Mouse (Mus musculus): ENCODE measurements around the gene Sdk1.

Gene Sdk1

GRCm38 (mm10) chr5:142000247-142000646, 759.0 kb downstream of the Sdk1 start:
- DNase-seq (ENCODE audit: low read depth, low spot score), result no peak

GRCm38 (mm10) chr5:142001131-142001530, 759.8 kb downstream of the Sdk1 start:
- DNase-seq (ENCODE audit: low read depth, low spot score), result no peak

DNA sequence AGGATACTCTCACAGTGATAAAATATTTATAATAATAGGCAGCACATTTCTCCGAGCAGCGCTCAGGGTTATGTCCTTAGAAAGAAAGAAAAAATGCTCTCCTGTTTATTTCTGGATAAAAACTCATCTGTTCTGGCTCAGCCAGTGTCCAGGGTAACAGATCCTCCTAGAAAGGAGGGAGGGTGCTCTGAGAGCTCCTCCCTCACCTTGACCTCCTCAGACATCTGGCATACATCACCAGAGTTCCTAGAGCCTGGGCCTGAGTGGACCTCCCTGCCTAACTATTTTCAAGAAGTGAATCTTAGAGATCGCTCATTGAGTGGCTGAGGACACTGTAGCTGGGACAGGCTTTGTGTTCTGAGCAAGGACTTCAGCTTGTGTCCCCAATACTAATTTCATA, 760.7 kb downstream of the Sdk1 start:
- DNase-seq (ENCODE audit: low read depth, low spot score), result no peak

- DNase-seq (ENCODE audit: low read depth, low spot score), result no peak
These were observed 768.9 kb downstream of the Sdk1 start for GRCm38 (mm10) chr5:142010189-142010588.

DNA sequence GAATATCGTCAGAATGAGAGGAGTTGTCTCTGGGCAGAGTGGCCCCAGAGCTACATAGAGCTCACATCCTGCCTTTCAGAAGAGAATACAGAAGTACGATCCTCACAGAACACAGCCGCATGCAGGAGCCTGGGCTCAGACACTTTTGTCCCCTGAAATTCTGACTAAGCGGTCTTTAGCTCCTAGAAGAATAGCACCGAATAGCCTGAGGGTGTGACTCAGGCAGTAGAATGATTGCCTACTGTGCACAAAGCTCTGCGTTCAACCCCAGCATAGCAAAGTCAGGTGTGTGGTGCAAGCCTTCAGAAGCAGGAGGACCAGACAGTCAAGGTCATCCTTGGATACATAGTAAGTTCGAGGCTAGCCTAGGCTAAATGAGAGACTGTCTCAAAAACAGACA, 775.7 kb downstream of the Sdk1 start:
- DNase-seq (ENCODE audit: low read depth, low spot score), result no peak

GRCm38 (mm10) chr5:142022877-142023580, 781.7 kb downstream of the Sdk1 start:
- DNase-seq (ENCODE audit: low read depth, low spot score), result no peak

DNA sequence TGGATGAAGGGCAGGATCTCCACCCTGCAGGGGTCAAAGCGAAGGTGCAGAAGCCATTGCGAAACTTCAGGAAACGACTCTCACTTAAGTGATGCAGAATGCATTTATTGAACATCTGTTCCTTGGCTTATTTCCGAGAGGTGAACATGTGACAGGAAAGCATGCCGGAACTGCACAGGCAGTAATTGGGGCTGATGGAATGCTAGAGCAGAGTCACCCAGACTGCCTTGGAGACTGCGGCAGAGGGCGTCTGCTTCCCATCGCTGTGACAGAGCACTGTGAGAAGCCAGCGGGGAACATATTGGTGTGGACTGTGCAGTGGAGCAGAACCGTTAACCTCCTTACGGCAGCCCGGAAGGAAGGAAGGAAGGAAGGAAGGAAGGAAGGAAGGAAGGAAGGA, 783.2 kb downstream of the Sdk1 start:
- DNase-seq (ENCODE audit: low read depth, low spot score), result no peak

DNA sequence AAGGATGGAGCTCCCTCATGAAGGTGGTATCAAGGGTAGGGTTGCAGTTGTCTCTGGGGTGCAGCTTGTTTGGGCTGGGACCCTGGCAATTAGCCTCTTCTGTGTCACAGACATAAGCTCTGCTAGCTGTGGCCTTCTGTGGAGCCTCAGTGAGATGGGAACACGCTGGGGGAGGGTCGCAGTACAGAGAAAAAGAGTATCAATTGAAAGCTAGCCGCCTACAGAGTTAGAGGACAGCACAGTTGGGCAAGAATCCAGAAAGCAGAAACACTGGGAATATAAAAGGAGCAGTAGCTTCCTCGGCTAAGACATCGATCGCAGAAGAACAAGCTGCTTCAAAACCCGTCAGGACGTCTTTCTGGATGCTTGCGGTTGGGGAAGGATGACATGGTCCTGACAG, 795.2 kb downstream of the Sdk1 start:
- DNase-seq (ENCODE audit: low read depth, low spot score), result no peak

GRCm38 (mm10) chr5:142039236-142039635, 797.9 kb downstream of the Sdk1 start:
- no peak for DNase-seq (ENCODE audit: low read depth, low spot score)

DNA sequence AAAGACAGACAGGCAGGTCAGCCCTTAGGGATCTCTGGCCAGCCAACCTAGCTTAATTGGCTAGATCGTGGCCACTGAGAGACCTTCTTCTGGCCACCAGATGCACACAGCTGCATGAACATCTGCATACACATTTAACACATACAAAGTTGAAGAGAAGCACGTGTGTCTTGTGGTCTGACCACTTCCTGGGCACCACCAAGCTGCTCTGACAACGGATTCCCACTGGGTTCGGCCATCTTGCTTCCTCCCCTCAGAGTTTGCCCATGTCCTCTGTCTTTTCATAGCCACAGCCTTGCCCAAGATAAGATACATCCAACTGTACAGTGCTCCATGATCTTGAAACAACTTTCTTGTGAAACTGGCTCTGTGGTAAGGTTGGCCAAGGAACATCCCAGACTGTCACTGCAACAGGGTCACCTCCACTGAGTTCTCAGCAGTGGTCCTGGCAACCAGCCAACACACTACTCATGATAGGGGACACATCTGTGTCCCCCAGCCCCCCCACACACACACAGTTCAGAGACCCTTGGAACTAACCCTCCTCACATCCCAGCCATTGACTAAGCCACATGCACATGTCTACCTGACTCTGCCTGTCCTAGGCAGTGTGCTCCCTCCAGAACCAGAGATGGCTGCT, 798.7 kb downstream of the Sdk1 start:
- DNase-seq (ENCODE audit: low read depth, low spot score), result no peak

DNA sequence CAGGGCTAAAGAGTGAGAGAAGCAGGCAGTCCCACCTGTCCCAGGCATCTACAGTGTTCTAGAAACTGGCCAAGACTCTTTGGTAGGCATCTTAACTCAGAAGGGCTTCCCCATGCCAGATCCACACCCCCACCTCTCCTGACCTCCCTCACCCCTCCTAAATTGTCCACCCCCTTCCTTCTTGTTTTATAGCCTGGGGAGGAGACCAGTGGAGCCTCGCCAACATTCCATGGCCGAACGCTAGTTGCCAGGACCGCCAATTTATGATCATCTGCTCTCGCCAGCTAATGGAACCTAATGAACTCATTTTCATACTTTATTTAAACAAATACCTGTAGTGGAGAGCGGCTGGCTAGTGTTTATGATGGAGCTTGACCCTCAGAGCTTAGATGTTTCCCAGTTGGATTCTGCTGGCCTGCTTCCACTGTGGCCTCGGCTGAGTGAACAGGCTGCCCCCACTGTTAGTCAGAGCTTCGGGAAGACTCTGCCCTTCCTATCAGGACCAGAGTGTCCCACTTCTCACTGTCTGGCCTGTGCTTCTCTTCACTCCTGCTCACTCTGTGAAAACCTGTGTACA, 800.0 kb downstream of the Sdk1 start:
- no peak for DNase-seq (ENCODE audit: low read depth, low spot score)

DNA sequence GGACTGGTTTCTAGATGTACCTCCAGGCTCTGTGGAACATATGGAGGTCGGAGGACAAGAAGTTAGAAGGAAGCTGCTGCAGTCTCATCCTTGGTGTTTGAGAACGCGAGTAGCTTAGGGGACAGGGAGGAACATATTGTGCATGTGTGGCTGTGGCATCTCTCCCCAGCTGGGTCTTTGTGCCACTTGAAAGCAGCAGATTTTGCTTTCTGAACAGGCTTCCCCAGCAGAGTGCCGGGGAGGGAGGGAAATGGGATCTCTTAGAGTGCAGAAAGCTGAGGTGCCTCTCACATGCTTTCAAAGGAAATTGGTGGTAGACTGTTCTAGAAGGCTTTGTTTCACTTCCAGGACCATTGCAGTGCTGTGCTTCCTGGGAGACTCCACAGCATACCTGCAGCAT, 820.5 kb downstream of the Sdk1 start:
- no peak for DNase-seq (ENCODE audit: low read depth, low spot score)

GRCm38 (mm10) chr5:142071322-142071721, 830.0 kb downstream of the Sdk1 start:
- DNase-seq (ENCODE audit: low read depth, low spot score), result no peak

DNA sequence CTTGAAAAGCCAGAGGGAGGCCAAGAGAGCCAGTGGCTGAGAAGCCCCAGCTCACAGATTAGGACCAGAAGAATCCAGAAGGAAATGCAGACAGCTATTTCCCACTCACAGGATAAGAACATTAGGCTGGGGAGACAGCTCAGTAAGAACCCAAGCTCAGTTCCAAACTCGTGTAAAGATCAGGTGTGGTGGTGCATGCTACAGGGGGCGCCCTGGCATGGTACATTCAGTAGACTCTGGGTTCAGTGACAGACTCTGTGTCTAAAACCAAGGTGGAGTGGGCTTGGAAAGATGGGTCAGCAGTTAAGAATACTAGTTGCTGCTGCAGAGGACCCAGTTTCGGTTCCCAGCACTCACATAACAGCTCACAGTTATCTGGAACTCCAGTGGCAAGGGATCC, 832.6 kb downstream of the Sdk1 start:
- no peak for DNase-seq (ENCODE audit: low read depth, low spot score)

- no peak for DNase-seq (ENCODE audit: low read depth, low spot score)
These were observed 833.5 kb downstream of the Sdk1 start for GRCm38 (mm10) chr5:142074561-142075500.

GRCm38 (mm10) chr5:142080661-142081060, 839.4 kb downstream of the Sdk1 start:
- DNase-seq (ENCODE audit: low read depth, low spot score), result no peak

GRCm38 (mm10) chr5:142081076-142081475, 839.8 kb downstream of the Sdk1 start:
- DNase-seq (ENCODE audit: low read depth, low spot score), result no peak

GRCm38 (mm10) chr5:142096377-142096841, 855.1 kb downstream of the Sdk1 start:
- DNase-seq (ENCODE audit: low read depth, low spot score), result no peak

- DNase-seq (ENCODE audit: low read depth, low spot score), result no peak
These were observed 858.9 kb downstream of the Sdk1 start for GRCm38 (mm10) chr5:142100176-142100575.

- DNase-seq (ENCODE audit: low read depth, low spot score), result no peak
These were observed 866.1 kb downstream of the Sdk1 start for GRCm38 (mm10) chr5:142107434-142107833.

- no peak for DNase-seq (ENCODE audit: low read depth, low spot score)
These were observed 870.7 kb downstream of the Sdk1 start for GRCm38 (mm10) chr5:142111989-142112388.
